Mouse (Mus musculus) spleen, adult 2 months (tissue): Measurements from ENCODE around the gene Mfsd12.

Source experiments
- CTCF ChIP-seq: fragments of 200-500 bp; IDR thresholded peaks from 2 replicates; pipeline ENCODE4 v1.5.1; 2011; ENCODE audit warnings: mild to moderate bottlenecking, inconsistent platforms; ENCODE audit not compliant: insufficient read depth, insufficient read length, insufficient replicate concordance; ENCODE audit errors: extremely low read depth
- POLR2A ChIP-seq: fragments of 200-500 bp; IDR thresholded peaks from 2 replicates; pipeline ENCODE4 v1.6.1; 2011; ENCODE audit warnings: low read depth, low read length, inconsistent platforms

DNA sequence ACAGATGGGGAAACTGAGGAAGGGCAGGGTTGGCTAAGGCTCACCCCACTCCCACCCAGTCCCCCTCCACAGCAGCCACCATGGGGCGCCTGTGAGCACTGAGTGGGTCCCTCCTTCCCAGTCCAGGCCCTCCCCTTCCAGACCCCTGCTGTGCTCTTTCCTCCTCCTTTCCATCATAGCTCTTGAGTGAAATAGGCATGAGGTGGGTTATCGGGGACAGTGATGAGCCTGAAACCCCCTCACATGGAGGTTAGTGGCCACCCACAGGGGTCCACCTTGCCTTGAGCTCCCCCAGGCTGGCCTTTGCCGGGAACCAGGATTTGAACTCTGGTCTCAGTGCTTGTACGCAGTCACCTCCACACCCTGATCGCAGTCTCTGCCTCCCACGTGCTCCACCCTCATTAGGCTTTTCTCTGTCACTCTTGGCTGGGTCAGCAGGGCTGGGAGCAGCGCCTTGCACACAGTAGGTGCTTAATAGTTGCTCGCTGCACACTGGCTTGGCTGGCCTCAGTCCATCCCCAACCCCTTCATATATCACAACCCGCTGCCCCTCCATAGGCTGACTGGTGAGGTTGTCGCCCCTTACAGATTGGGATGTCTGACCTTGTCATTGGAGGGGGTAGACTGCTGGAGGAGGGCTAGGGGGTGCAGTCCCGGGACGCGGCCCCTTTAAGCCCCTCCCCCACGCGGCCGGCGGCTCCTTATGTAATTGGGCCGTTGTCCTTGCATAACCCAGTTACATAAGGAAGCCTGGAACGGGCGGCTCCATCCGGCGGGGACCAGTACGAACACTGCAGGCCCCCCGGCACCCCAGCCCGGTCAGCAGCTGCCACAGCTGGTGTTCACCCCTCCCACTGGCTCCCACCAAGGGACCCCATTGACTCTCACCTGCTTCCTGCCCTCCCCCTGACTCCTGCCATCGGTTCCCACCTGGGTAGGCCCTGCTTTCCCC lies 56.3 kb downstream of the Mfsd12 start:
- TF ChIP-seq CTCF: no peak
- TF ChIP-seq POLR2A: no peak
